Mouse (Mus musculus): ENCODE measurements around the gene Arl15.

The Arl15 gene

DNA sequence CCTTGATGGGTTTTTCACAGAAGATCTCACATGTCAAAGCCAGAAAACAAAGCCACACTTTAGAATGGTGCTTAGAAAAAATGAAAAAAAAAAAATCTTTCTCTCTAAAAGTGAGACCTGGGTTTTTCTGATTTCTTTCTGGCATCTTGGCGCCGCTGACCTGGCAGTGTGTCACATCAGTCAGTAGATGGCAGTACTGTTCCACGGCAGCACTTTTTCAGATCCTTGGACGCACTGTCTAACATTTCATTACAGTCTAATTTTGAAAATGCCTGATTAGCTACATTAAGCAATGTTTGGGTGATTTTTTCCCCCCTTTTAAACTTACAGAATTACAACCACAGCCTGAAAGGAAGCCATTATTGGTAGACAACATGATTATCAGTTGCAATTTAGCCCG is 83.1 kb downstream of the Arl15 start:
- DNase-seq = peak; percentile 59

DNA sequence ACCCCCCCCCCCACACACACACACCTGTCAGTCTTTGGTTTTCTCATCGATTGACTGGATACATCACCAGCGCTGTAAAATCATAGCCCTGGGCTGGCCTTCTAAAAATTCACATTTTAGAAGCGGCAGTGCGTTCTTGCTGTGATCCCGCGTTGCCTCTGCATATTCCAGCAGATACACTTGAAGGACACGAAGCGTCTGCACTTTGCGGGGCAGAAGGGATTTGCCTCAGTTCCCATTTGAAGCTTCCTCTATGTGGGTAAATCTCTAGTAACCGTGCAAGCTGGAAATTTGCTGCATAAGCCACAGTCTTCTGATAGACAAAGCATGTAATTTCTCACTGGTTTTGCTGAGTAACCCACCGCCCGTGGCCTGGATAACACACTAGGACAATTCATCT is 84.3 kb downstream of the Arl15 start:
- DNase-seq = no peak

DNA sequence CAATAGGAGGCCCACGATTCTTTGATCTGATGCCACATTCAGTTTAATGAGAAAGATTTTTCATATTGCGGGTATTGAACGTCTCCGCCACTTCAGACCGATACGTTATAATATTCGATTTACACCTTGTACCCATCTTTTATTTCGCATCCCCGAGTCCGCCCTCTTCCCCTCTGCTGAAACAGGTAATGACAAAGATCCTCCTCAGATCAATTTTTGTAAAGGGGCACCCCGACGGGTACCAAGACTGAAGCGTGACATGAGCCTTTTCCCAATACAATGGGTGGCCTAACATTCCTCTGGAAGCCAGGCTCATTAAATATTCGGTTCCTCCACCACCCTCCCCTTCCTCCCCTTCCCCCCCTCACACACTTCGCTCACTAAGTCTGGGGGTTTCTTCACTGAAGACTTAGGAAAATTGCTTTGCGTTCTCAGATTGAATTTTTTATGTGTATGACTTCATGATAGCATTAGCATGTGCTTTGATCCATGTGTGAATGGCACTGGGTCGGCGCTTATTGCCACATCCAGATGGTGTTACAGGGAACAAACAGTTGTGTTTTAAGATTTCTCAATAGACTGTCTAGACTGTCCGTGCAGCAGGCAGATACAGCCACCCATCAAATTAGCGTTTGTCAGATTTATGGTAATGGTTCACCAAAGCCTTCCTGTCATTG is 85.5 kb downstream of the Arl15 start:
- no peak for DNase-seq

DNA sequence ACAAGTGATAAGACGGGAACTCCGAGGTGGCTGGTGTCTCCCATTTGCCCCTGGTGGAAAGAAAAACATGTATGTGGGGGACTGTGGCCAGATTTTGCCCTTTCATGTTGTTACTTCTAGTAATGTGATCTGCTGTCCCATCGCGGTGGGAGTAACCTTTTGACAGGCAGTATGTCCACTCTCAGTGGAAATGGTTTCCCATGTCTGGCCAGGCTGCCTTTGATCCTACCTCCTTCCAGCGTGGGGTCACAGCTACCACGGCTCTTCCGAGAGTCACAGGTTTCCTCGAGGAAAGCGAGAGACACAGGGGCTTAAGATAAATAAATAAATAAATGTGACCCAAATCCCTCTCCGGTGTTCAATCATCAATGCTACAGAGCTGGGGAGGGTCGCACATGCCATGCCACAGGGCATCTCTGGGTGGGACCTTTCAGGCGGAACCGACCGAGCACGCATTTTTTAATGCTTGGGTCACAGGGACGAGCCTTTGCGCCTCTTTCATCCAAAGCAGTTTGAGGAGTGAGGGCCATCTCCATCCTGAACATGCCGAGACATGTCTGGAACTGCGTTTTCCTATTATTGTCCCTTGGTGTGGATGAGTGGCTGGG is 86.4 kb downstream of the Arl15 start:
- DNase-seq = no peak

DNA sequence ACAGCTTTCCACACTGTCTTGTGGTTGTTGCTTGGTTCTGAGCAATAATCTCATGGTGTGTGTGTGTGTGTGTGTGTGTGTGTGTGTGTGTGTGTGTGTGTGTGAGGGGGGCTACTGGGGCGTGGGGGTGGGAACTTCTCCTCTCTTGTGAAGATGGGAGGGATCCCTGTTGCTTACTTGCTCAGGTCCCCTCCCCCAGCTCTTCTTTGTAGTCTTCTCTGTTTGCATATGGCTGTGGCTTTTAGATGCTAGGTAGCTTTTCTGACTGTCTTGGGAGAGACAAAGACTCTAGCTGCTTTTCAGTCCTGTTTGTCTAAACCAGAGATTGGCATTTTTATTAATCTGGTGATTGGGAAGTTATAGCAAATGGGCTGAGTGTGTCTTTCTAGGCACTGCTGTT is 88.7 kb downstream of the Arl15 start:
- DNase-seq = no peak

DNA sequence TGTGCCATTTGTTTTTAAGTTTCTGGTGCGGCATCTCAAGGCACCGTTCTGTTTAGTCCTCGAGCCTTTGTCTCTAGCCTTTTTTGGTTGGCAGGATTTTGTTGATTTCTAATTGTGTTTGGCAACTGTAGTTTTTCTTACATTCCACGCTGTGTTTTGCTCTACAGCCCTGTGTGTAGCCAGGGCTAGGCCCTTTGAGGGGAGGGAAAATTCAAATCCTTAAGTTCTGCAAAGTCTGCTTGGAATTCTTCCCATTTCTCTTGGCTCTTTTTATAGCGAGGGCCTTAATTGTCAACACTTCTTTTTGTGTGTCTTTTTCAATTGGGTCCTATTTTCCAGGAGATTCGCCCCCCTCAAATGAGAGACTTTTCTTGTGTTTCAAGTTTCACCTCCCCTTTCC is 92.8 kb downstream of the Arl15 start:
- no peak for DNase-seq

DNA sequence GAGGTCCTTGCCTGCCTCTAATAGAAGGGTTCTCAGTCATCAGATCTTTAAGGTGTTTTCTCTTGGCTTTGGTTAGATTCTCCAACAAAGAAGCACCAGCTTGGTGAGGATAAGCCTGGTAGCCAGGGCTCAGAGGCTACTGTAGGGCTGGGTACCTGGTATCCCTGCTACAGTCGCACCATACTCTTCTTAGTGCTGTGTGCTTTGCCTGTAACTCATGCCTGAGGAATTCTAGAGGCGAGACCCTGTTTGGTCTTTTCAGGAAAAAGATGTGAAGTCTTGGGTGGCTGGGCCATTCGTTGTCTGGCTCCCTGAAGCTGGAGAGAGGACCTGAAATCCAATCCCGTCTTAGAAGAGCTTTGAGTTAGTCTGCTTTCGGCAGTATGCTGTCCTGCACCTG is 93.8 kb downstream of the Arl15 start:
- no peak for DNase-seq

DNA sequence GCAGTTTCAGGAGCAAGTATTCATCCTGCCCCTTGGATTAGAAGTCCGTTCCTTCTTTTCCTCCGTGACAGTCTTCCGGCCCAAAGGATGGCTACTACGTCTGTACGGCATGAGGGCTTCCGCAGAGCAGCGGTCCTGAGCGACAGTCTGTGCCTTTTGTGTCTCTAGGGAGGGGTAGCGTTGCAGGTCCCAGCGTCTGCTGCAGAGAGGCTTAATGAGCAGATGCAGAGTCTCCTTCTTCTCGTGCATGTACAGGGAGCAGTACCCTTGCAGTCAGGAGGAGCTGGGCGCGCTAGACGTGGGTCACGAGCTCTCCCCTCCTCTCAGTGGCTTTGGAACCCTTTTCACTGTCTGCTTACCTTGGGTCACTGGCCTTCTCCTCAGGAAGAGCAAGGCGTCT is 94.4 kb downstream of the Arl15 start:
- DNase-seq = no peak

DNA sequence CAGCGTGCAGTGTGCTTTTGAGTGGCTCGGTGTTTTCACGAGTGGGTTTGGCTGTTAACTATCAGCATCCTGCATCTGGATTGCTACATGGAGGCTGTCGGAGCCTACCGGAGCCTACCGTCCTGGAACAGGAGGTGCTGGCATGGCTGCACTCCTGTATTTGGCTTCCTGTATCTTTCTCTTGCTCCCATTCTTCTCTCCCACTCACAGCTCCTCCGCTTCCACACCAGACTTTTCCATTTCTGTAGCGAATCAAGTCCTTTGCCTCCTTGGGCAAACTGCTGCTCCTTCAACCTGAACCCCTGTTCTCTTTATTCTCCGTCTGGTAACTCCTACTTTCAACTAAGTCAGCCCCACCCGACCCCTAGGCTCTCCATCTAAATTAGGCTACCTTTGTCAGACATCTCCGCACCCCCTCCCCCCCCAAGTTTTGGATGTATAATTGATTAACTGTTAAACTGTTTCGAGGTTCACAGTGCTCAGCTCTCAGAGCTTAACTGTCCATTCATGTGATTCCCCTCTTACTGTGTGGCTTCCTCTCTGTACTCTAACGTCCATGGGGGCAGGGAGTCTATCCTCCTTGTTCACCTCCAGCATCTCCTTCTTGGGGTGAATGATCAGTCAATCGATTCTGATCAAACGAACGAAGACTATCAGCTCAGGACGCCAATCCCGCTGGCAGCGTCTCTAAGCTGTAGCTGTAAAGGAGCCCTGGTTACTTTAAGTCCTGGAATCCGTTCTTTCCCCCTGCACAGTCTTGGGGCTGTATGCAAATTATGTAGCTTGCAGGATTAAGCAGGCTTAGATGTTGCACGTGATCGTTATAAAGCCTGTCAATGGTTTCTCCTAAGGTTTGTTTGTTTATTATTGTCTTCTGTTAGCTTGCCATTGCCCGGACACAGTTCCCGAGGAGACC is 95.1 kb downstream of the Arl15 start:
- no peak for DNase-seq

DNA sequence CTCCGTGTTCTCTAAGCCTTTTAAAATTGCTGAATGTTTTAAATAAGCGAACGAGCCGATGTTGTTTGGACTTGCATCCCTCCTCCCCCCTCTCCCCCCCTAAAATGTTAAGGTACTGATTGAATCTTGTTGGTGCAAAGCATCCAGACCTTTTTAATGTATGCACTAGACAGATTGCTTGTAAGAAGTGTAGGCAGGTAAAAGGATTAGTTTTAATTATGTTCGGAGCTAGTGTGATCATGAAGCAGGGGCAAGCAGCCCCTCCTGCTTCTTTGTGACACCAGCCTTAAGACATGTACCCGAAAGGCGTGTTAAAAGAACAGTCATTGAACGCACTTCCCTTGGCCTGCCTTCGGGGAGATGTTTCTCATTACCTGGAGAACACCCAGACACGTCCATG is 102.4 kb downstream of the Arl15 start:
- no peak for DNase-seq

DNA sequence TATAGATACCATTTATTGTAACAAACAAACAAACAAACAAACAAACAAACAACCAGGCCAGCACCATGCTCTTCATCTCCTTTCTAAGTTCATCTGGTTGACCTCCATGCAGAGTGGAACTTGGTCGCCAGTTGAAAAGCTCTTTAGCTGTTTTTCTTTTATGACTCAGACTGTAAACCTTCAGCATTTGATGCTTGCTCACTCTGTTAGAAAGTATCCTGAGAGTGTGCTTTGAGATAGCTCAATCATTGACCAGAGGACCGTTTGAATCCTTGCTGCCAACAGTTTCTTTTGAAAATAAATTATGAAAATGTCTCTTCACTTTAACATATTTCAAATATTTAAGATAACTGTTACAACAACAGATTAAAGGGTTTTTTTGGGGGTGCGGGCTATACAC is 103.2 kb downstream of the Arl15 start:
- DNase-seq = no peak

DNA sequence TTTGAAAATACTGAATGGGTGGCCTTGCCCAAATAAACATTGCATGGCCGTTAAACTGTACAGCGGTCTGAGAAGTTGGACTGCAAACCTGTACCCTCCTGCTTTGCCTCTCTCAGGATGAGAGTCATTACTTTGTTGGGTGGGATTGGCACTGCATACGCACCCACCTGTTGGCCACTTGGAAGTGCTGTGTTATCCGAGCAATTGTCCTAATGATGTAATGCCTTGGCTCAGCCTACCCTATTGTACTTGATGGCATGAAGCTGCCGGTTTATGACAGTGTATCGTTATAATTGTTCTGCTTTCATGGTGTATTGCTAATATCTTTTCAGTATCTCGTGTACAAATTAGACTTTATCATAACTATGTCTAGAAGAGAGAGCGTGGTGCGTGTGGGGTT is 103.6 kb downstream of the Arl15 start:
- DNase-seq = no peak

DNA sequence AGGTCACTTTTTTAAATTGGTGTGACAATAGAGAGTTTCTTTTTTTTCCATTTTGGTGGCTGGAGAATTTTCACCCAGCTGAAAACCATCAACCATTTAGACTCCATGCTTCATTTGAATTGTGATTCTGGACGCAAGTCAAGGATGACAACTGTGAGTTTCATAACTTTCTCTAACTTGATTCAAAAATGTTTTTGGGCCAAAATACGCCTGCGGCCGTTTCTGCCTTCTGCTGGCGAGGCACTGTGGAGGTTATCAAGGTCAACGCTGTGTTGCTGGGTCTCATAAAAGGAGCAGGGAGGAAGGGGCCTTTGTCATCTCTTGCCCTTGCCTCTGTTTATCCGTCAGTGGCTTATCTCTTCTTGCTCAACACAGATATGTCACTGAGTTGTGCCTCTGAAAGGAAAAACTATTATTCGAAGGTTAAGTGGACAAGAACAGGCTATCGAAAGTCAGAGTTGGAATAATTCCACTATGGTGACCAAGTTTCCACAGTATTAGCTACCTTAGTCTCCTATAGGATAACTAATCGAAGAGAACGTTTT is 106.8 kb downstream of the Arl15 start:
- no peak for DNase-seq

DNA sequence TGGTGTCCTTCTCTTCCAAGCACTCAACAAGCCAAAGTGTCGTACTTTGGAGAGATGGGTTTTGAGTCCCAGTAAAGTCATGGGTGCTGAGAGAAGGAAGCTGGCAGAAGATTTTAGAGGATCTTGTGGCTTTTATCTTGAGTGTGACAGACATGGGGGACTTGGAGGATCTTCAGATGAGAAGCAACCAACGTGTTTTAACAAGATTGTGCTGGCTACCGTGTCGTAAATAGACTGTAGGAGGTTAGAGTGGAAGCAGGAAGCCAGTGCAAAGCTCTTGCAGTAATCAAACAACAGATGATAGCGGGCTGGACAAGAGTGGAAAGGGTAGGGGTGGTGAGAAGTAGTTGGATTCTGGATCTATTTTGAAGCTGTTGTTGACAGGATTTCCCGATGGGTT is 109.0 kb downstream of the Arl15 start:
- no peak for DNase-seq

DNA sequence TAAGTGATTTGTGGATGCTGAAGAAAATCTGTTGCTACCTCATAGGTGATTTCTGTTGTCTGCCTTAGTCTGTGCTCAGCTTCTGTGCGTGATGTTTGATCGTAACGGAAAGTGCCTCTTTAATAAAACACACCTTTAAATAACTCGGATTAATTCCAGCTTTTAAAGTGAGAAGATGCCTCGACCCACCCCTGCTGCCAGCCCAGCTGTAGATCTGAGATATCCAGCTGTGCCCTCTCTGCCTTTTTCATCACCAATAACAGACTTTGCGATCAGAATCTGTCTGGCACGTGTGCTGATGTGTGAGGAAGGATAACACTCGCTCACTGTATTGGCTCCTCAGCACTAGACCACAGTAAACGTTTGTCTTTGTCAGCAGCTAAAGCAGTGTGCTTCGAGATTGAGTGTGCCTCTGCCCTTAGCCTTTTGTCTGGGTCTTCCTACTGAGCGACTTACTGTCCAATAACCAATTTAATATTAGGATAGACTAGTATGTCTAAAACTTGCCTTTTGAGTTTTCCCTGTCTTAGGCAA is 117.7 kb downstream of the Arl15 start:
- no peak for DNase-seq

DNA sequence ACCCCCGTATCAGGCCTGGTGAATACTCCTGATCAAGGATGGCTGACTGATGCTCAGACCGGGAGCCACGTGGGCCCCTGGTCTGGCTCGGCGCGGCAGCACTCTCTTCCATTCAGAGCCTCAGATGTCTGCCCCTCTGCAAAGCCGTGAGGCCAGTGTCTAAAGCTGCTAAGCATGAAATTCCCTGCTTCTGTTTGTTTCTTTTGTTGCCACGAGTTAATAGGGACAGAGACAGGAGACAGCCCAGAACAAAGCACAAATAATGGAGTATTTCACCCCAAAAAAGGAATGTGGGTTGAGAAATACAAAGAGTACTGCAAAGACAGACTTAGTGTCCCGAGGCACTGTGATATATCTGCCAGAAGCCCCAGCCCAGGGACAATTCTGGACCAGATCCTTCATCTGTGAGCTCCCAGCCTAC is 120.3 kb downstream of the Arl15 start:
- DNase-seq = no peak

DNA sequence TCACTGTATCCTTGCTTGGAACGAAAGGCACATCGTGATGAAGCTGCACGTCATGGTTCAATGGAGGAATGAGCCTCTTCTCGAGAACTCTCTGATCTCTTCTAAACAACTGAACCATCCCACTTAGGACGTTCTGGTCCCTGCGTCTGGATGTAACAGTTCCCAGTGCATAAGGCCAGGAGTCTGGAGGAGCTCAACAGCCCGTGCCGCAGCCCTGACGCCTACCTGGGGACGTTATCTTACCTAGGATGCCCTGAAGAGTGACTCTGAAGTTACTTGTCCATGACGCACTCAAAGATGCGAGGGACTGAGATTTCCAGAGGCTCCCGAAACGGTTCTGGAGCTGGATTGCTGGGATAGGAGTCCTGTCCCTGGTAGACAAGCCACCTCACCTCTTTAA is 121.4 kb downstream of the Arl15 start:
- no peak for DNase-seq

DNA sequence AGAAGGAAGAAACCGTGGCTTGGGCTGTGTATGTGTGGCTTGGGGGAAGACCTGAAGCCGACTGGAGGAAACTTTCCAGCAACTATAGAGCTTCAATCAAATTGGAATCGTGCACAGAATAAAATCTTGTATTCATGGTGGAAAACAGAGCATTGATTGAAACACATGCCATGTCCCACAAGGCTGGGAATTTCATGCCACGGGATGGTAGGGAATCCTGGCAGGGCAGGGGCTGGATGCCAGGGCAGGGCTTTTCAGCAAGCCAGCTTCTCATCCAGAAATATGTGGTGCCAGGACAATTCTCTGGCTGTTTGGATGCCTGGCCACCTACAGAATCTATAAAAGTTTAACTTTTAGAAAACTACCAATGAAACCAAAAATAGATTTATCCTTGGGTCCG is 122.5 kb downstream of the Arl15 start:
- no peak for DNase-seq

DNA sequence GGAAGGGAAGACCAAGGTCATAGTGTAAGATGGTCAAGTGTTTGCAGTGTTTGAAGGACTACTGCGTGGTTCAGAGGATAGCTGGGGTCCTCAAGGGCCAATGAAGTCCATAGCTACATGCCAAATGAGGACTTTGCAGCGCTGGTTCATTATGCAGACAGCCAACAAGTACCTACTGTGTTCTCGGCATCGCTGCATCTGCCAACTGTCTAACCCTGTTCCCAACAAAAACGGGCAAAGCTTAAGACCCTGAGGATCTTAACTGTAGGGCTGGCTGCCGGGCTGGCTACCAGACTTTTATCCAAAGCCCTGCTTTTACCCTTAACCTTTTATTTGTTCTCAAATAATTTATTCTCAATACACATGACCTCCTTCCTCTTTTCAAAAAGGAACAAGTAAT is 123.1 kb downstream of the Arl15 start:
- no peak for DNase-seq

DNA sequence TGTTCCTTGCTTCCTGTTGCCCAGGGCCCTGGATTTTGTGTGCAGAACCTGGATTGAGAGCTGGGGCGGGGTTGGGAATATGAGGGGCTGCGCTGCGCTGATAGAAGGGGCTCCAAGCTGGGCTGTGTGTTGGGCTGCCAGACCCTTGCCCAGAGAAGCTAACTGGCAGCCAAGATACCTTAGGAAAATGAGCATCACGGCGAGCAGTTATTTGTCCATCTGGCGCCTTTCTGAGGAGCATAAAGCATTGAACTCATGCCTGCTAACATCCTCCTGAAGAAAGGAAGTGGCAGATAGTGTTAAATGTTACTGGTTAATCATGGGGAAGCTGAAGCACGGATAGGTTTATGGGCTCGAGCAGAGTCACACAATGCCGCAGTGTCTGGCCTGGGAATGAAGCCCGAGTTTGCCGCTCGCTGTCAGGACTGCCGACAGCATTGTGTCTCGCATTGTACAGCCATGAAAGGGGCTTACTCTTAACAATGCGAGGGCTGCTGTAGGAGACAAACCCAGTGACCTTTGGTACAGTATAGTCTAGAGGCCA is 123.6 kb downstream of the Arl15 start:
- no peak for DNase-seq

DNA sequence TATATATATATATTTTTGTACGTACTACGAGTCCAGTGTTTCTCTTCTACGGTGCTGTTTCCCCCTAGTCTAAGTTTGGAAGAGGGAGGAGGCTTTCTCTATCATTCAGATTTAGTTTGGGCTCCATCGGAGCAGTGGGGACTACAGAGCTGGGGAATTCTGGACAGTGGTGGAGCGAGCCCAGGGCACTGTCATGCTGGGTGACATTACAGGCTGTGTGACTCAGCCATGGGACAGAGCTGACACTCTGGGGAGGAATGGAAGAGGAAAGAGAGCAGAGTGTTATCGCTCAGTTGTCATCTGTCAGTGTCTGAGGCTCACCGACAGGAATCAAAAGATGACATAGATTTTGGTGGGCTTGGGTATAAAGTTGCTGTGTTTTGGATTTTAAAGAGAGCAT is 124.4 kb downstream of the Arl15 start:
- no peak for DNase-seq

DNA sequence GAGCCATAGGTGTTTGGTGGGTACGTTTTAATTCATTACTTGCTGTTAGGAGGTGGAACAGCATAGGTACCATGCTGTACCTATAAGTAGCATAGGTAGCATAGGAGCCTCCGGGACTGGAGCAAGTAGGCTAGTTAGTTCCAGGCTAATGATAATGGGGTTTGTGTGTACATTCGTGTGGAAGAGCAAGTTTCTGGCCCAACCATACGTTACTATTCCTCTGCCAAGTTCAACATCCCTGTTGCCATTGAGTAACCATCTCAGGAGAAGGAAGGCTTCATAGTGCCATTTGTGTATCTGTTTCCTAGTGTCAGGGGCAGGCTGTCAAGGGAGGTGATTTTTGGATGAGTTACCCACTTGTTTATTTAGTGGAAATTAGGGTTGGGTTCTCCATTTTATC is 141.4 kb downstream of the Arl15 start:
- no peak for DNase-seq

DNA sequence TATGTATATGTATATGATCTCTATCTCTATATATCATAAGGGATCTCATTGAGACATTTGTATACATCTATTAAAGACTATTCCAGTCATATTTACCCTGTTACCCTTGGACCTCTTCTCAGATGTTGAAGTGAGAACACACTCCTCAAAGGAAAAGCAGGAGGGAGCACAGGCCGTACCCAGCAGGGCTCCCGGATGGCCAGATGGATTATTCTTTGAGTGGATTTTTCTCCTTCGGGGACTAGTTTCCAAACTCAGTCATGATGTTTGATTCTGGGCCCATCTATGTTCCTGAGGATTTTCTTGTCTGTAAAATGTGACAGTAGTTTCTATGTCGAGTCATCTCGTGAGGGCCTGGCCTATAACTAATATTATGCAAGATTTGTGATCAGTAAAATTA is 142.9 kb downstream of the Arl15 start:
- no peak for DNase-seq
